9 mouse cellular contexts compared by ENCODE assay signal in genomic region chr2:129815076-129815475, GRCm38 (mm10).
"Had no signal": no experiment of that assay in that cellular context is flagged by ENCODE, and none has a peak within 500 bp of the region (broad histone marks: within the 10 kb centered on the region; RNA-seq: fewer than 3 reads in every experiment).

No protein-coding gene starts in this region.

- DNase-seq: lung, adult 18-20 months; lung, embryonic 14.5 days; lung, postnatal 10 days; lung, postnatal 4 days; midbrain, embryonic 14.5 days; right cerebral cortex, postnatal 14 days; thymus, adult 2 months; thymus, postnatal 25 days; thymus, postnatal 4 days had no signal
